Mouse (Mus musculus): ENCODE measurements around the gene Olfr1411.

Olfr1411 gene

DNA sequence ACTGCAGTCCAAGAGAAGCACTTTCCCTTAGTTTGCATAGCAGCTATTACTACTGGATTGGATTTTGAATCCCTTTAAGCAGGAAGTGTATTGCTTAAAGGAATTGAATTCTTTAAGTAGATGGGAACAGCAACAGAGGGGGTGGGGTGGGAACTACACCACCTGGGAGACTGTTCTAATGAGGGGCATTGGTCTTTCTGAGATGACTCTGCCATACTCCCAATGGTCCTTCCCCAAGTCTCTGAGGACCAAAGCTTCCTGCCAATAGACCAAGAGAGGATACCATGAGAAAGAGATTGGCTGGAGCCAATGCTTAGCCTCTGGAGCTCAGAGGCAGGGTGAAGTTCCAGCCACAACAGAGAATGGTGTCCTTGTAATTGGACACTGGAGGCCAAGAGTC lies at the start of gene Olfr1411:
Olfr1411 (plus strand) TSS at position 301 of the 400 bp plus-strand sequence.
- no peak for ATAC-seq (ENCODE audit: low TSS enrichment)

DNA sequence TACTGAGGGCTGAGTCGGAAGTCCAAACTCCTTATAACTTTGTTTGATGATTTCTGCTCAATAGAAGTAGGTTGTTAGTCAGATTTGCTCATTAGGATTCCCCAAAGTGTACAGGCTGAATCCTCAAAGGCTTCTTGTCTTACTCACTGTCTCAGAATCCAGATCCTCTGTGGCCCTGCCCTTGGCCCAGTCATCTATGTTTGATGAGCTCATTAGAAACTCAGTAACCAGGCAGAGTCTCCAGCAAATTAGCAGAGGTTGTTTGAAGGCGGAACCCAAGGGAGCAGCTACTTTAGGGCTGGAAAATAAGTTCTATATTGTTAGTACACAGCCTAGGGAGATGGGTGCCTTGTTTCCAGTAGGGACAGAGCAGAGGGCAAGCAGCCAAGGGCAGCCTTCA lies 48.3 kb upstream of the Olfr1411 start:
- ATAC-seq (ENCODE audit: low TSS enrichment), result no peak

GRCm38 (mm10) chr1:92571022-92571421 lies 23.2 kb upstream of the Olfr1411 start, which contains the start of gene Olfr1413:
Gene Olfr1413, plus strand, starts transcription at chr1:92571322.
- no peak for ATAC-seq (ENCODE audit: low TSS enrichment)

- ATAC-seq (ENCODE audit: low TSS enrichment), result no peak
Measured at GRCm38 (mm10) chr1:92585479-92585878, 8.7 kb upstream of the Olfr1411 start, which contains the start of gene Olfr1412. Gene Olfr1412, plus strand, starts transcription at chr1:92585779.

- no peak for ATAC-seq (ENCODE audit: low TSS enrichment)
Measured at GRCm38 (mm10) chr1:92596019-92596418, 1.8 kb downstream of the Olfr1411 start.

DNA sequence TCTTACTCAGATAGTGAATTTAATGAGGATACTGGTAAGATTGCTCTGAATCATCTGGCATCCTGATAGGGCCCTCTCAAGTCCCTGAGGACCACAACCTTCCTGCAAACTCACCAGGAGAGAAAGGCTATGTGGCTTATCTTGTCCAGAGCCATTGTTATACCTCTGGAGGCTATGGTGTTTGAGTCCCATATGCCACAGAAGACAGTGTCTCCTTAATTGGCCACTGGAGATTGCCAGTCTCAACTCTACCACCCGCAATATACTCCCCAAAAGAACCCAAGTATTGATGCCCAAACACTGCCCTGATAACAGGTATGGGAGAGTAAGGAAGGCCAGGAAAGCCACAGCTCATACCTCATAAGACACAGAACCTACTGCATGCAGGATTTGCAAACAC lies 11.3 kb downstream of the Olfr1411 start, which contains the start of gene Olfr1410:
Olfr1410 (plus strand) TSS at position 301 of the 400 bp plus-strand sequence.
- ATAC-seq (ENCODE audit: low TSS enrichment), result no peak

DNA sequence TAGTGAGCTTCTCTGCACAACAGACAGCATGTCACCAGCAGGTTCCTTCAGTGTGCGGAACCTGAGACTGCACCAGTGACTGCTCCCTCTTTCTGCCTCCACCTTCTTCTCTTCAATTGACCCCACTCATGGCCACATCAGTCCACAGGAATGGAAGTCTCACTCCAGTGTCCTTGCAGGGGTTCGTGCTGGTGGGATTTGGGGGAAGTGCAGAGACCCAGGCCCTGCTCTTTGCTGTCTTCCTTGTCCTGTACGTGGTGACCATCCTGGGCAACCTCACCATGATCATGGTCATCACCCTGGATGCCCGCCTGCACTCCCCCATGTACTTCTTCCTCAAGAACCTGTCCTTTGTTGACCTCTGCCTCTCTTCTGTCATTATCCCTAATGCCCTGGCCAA lies 13.5 kb downstream of the Olfr1411 start:
- no peak for ATAC-seq (ENCODE audit: low TSS enrichment)

- ATAC-seq (ENCODE audit: low TSS enrichment), result no peak
Measured at GRCm38 (mm10) chr1:92611008-92611407, 16.8 kb downstream of the Olfr1411 start.

GRCm38 (mm10) chr1:92613175-92613574 lies 19.0 kb downstream of the Olfr1411 start:
- ATAC-seq (ENCODE audit: low TSS enrichment), result no peak

DNA sequence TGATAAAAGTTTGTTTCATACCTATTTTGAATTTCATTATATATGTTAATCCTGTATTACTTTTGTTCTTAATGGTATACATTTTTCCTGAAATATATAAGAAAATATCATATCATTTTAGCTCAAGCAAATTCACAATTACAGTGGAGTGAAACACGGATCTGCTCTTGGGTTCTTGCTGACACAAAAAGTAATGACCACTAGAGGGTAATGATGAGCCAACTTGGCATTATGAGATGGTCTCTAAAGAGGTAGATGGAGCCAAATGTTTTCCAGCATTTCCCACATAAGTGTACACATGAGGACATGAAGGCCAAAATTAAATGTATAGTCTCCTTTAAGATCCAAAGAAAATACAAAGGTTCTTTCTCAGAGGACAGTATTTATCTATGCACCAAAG lies 20.3 kb downstream of the Olfr1411 start:
- ATAC-seq (ENCODE audit: low TSS enrichment), result no peak

GRCm38 (mm10) chr1:92616046-92616445 lies 21.8 kb downstream of the Olfr1411 start:
- ATAC-seq (ENCODE audit: low TSS enrichment), result no peak

DNA sequence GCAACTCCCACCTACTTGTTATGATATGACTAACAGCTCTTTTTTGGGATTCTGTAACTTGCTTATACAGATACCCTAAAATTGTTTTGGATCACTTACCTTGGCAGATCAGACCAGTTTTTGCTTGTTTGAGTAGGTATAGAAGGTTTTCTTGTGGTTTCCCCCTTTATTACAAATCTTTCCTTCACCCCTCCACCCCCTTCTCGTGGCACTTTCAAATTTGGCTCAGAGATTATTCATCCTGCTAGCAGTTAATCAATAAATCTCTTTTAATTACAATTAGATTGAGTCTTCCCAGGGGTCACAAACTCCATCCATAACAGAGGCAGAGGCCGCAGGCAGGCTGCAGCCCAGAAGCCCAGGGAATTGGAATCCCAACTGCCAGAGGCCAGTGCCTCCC lies 23.3 kb downstream of the Olfr1411 start, which contains the start of gene Olfr12:
Olfr12 (plus strand) TSS at position 301 of the 400 bp plus-strand sequence.
- ATAC-seq (ENCODE audit: low TSS enrichment), result no peak

DNA sequence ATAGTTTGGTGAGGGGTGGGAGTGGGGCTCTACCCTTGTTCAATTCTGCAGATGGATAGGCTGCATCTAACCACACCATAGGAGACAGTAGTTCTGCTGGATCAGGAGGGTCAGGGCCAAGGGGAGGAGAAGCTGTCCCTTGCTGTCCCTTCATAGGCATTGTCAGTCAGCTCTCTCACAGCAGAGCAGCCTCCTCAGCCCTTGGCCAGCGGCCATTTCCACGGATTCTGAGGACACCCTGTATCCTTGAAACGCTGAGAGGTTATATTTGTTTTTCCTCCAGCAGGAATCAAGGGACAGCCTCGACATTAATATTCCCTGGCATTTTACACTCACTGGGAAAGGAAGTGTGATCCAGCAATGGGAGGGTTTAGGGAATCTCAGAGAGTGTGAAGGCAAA lies 24.1 kb downstream of the Olfr1411 start:
- no peak for ATAC-seq (ENCODE audit: low TSS enrichment)

DNA sequence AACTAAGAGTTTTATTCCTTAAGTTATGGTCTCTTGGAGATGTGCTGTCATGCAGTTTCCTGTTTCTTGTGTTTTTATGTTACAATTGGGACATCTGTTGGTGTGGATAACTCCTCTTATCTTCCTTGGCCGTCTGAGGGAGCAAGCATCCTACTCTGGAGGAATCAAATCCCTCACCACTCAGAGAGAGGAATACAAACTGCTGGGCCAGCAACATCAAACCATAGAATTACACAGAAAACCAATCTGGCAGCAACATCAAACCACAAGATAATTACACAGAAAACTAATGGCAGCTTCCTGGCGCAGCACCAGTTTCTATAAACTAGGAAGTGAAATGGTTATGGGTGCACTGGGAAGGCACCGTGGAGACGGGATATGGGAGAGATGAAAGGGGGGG lies 34.0 kb downstream of the Olfr1411 start:
- no peak for ATAC-seq (ENCODE audit: low TSS enrichment)

DNA sequence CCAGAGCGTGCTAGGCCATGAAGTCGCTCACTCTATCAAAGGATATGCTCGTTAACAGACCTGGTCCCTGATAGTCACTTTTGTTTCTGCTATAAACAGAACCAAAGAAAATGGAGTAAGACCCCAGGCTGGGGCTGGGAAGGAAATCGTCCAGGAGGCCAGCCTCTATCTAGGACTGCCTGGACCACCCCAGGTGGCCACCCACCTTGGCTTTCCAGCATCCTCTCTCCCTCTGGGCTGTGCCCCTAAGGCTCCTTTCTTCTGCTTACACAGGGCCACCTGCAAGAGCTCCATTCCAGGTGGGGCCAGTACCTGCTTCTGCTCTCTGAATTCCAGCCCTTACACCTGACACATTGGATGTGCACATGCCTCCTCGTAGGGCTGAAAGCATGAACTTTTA lies 38.0 kb downstream of the Olfr1411 start:
- no peak for ATAC-seq (ENCODE audit: low TSS enrichment)

GRCm38 (mm10) chr1:92632948-92633347 lies 38.7 kb downstream of the Olfr1411 start:
- ATAC-seq (ENCODE audit: low TSS enrichment), result no peak

- no peak for ATAC-seq (ENCODE audit: low TSS enrichment)
Measured at GRCm38 (mm10) chr1:92633726-92634125, 39.5 kb downstream of the Olfr1411 start.

DNA sequence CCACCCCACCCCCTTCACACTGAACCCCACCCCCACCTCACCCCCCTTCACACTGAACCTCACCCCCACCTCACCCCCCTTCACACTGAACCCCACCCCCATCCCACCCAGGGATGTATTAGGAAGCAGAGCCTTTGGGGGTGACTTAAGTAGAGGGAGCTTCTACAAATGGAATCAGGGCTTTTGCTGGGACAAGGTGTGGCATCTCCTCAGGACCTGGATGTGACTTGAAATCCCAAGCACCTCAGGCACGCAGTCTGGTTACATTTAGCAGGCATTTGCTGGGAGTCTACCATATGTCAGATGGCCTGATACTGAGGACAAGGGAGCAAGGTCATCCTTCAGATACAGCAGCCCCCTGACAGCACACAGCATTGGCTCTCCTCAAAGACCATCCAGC lies 40.4 kb downstream of the Olfr1411 start:
- no peak for ATAC-seq (ENCODE audit: low TSS enrichment)

DNA sequence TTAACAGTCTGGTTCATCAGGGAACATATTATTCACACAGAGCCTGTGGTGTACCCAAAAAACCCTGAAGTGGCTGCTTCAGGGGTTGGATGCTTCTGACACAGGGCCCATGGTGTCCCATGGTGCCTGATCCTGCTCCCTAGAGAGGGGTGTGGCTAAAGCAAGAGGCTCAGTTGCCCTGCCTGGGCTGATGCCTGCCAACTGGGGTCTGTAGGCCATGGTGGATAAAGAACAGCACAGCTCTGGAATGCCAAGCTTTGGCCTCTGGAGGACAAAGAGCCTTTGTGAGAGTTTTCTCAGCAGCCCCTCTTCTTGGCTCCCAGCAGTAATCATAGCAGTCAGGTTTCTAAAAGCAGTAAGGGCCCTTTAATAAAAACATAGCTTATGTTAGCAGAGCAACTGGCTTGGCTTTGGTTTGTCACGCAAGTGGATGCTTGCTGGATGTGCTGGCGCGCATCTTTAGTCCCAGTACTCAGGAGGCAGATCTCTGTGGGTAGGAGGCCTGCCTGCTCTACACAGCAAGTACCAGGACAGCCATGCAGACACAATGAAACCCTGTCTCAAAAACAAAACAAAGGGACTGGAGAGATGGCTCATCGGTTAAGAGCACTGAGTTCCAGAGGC lies 40.9 kb downstream of the Olfr1411 start:
- no peak for ATAC-seq (ENCODE audit: low TSS enrichment)

GRCm38 (mm10) chr1:92636015-92636414 lies 41.8 kb downstream of the Olfr1411 start:
- no peak for ATAC-seq (ENCODE audit: low TSS enrichment)

DNA sequence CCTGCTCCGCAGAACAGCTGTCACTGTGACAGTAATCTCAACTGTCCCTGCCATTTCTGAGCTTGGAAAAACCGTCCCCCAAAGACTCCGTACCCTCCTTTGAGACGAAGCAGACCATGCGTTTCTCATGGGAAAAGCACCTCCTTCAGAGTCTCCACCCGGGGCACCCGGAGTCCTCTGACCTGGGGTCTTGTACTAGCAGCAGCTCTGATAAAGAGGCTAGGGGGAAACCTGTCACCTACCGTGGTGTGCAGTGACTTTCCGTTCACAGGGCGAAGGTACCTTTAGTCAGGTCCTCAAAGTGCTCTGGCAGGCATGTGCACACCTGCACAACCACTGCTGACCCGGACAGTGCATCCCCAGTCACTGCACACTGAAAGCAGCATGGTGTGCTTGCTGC lies 42.5 kb downstream of the Olfr1411 start:
- ATAC-seq (ENCODE audit: low TSS enrichment), result no peak

DNA sequence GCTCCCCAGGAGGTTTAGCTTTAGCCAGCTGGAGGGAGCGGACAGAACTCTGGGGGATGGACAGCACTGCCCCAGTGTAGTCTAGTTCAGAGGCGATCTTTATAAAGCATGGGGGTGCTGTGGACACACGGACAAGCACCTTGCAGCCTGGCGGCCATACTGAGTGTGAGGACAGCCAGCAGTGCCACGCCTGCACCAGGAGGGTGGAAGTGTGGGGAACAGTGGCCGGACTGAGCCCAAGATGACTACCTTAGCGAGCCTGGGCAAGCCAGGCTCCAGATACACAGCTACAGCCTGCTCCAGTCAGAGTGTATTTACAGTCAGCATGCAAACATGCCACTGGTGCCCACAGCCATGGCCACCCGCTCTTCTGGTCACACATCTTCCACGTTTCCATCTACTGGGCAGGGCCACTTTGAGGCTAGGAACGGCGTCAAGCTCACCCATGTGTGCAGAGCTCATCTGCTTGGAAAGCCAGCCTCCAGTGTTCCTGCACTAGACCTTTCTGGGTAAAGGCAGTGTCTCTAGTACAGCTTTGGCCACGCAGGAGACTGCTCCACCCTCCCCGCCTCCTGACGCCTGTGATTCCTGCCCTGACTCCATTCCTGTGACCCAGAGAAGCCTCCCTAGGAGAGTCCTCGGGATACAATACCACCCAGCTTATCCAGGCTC lies 43.4 kb downstream of the Olfr1411 start:
- no peak for ATAC-seq (ENCODE audit: low TSS enrichment)

GRCm38 (mm10) chr1:92638181-92638580 lies 44.0 kb downstream of the Olfr1411 start:
- peak; percentile 75 for ATAC-seq (ENCODE audit: low TSS enrichment)
